Mouse (Mus musculus) megakaryocyte, embryonic 14.5 days (primary cell): ENCODE data around the gene Dppa2. TPM values are rescaled to one million over a fixed set of nuclear protein-coding genes. Genes with fewer than 3 reads are reported as not detected.

Source experiments
- H3K27me3 ChIP-seq: replicated peaks from 2 replicates; pipeline ENCODE3; 2012; ENCODE audit warnings: inconsistent platforms
- H3K36me3 ChIP-seq: replicated peaks from 2 replicates; pipeline ENCODE3; 2012; ENCODE audit warnings: low read length, inconsistent platforms, mixed read lengths
- H3K4me1 ChIP-seq: 2 replicates; pipeline ENCODE4 v1.6.1; 2012; ENCODE audit warnings: inconsistent platforms
- H3K4me3 ChIP-seq: replicated peaks from 2 replicates; pipeline ENCODE3; 2012; ENCODE audit warnings: moderate library complexity, mild to moderate bottlenecking, inconsistent platforms
- H3K9me3 ChIP-seq: 2 replicates; pipeline ENCODE4 v1.6.1; 2012; ENCODE audit warnings: inconsistent platforms
- FLI1 ChIP-seq: IDR thresholded peaks from 2 replicates; pipeline ENCODE4 v1.6.1; 2012; ENCODE audit warnings: low read length, inconsistent platforms, mixed read lengths
- GATA1 ChIP-seq: IDR thresholded peaks from 3 replicates; pipeline ENCODE4 v1.6.1; 2012; ENCODE audit warnings: mixed read lengths, low read length, inconsistent platforms, borderline replicate concordance
- polyA plus RNA-seq: library from polyadenylated mRNA; stranded (reverse); fragments of >175 nt; gene quantifications from 2 replicates; pipeline ENCODE4 v1.2.3, GENCODE M21; 2012; ENCODE audit warnings: low replicate concordance; ENCODE audit not compliant: insufficient read depth

The Dppa2 gene
- polyA plus RNA-seq, 1 experiment: not detected

DNA sequence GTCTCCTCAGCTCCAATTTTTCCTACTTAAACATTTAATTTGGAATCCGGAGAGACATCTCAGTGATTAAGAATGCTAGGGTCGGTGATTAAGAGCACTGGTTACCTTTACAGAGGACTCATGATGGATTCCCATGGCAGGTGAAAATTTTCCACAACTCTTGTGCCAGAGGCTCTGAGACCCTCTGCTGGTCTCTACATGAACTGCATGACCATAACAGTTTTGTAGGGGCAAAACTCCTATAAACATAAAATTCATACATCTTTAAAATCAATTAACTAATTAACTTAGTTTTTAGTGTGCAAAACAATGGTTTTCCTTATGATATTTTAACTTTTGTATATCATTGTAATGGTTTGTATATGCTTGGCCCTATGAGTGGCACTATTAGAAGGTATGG lies 24.7 kb downstream of the Dppa2 start:
- peaks cover 4% of the 10 kb centered on the region for H3K9me3 ChIP-seq

DNA sequence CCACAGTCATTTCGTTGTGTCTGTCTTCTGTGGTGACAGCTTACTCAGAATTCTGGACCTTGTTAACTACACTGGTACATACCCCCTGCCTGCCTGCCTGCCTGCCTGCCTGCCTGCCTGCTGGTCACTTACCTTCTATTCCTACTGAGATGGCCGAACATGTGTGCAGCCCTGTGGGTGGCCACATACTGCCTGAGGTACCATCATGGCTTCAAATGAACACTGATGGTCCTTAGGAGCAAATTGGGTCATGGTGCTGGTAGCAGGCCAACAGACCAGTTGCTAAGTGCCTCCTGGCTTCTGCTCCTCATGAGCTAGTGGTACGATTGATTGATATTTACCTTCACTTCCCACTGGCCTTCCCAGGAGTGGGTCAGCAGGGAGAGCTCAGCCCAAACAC lies 28.1 kb downstream of the Dppa2 start:
- no peaks in the 10 kb centered on the region for H3K27me3 ChIP-seq
- peaks cover 4% of the 10 kb centered on the region for H3K9me3 ChIP-seq
- TF ChIP-seq FLI1: no peak
- TF ChIP-seq GATA1: no peak
- peak overlapping the region; percentile 18 for H3K4me3 ChIP-seq
- no peaks in the 10 kb centered on the region for H3K4me1 ChIP-seq
- H3K36me3 ChIP-seq: no peaks in the 10 kb centered on the region

More for the DNA sequence above, 24.7 kb downstream of the Dppa2 start:
- H3K27me3 ChIP-seq: no peaks in the 10 kb centered on the region
- no peaks in the 10 kb centered on the region for H3K4me1 ChIP-seq
- no peak overlapping the region for H3K4me3 ChIP-seq
- no peak for TF ChIP-seq GATA1
- no peak for TF ChIP-seq FLI1
- no peaks in the 10 kb centered on the region for H3K36me3 ChIP-seq

DNA sequence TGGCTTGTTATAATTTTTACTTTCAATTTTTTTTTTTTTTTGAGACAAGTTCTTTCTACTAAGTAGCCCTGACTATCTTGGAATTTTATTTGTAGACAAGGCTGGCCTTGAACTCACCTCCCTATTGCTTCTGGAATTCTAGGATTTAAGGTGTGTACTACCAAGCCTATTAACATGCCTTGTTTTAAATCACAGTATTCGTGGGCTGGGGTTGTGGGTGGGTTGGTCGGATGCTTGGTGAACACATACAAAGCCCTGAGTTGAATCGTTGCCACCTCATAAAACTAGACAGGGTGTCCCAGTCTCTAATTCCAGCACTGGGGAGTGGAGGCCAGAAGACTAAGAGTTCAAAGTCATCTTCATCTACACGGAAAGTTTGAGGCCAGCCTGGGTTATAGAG lies 31.6 kb downstream of the Dppa2 start:
- no peaks in the 10 kb centered on the region for H3K36me3 ChIP-seq
- TF ChIP-seq GATA1: no peak
- TF ChIP-seq FLI1: no peak
- H3K27me3 ChIP-seq: no peaks in the 10 kb centered on the region
- H3K9me3 ChIP-seq: peaks cover 4% of the 10 kb centered on the region
- no peaks in the 10 kb centered on the region for H3K4me1 ChIP-seq
- H3K4me3 ChIP-seq: no peak overlapping the region

DNA sequence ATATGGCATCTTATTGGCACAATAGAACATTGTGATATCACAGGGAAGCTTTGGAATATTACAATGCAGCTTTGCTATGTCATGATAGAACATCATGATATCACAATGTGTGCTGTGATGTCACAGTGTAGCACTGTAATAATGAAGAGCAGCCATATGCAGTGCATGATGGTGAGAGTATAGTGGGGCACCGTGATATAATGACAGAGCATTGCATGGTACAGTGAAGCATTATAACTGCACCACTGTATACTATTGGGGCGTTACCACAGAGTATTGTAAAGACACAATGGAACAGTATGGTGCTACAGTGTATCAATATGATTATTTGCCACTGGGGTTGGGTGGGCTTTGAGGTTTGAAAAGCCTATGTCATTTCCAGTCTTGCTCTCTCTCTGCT lies 40.5 kb downstream of the Dppa2 start:
- Histone ChIP-seq H3K36me3 (no peaks in the 10 kb centered on the region), H3K4me3 (no peak overlapping the region), H3K27me3 (no peaks in the 10 kb centered on the region), H3K9me3 (peaks cover 20% of the 10 kb centered on the region), H3K4me1 (no peaks in the 10 kb centered on the region)
- no peak for TF ChIP-seq GATA1
- no peak for TF ChIP-seq FLI1

DNA sequence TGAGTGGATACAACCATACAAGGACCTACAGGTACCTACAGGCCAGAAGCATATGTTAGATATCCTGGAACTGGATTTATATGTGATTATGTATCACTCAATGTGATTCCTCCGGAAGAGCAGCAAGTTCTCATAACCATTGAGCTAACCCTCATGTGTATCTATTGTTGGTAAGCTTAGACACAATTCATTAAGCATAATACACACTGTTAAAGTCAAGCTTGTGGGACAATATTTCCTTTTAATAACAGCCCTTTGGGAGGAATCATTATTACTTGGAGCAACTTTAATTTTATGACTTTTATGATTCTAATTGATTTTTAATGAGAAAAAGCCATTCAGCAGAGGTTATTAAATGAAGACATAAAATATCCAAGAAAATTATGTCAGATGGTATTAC lies 43.5 kb downstream of the Dppa2 start:
- H3K27me3 ChIP-seq: no peaks in the 10 kb centered on the region
- H3K4me1 ChIP-seq: no peaks in the 10 kb centered on the region
- H3K9me3 ChIP-seq: peaks cover 14% of the 10 kb centered on the region
- TF ChIP-seq FLI1 (no peak), GATA1 (no peak)
- no peaks in the 10 kb centered on the region for H3K36me3 ChIP-seq
- H3K4me3 ChIP-seq: no peak overlapping the region

DNA sequence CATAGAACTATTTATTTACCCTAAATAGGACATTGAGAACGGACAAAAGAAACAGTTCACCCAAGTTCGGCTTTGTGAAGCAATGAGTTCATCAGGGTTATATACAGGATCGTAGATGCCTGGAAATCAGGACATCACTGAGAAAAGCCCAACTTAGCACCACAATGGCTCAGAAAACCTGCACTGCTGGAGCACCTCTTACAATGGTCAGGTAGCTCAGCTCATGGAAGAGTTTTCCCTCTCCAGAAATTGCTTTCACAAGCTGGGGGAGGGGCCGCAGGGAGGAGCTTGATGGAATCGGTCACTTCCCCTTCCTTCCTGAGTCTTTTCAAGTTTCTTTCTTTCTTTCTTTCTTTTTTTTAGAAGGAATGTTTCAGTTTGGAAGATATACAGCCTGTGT lies 52.0 kb downstream of the Dppa2 start:
- H3K27me3 ChIP-seq: no peaks in the 10 kb centered on the region
- H3K4me1 ChIP-seq: no peaks in the 10 kb centered on the region
- H3K4me3 ChIP-seq: no peak overlapping the region
- H3K36me3 ChIP-seq: no peaks in the 10 kb centered on the region
- H3K9me3 ChIP-seq: peaks cover 7% of the 10 kb centered on the region; the same call in 1 of the 2 replicates
- TF ChIP-seq GATA1 (no peak), FLI1 (no peak)

DNA sequence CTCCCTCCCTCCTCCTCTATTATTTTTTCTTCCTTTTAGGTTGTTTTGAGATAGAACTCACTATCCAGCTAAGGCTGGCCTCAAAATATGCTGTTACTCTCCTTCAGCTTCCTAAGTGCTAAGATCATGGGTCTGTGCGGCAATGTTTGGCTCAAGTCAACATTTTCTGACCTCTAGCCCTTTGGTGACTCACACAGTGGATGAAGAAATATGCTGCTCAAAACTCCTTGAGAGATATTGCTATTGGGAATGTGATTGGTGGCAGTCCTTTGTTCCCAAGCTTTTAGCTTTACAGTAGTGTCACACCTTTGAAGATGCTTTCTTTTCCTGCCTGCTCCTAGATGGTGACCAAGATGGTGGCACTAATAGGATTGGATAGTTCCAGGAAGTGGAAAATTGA lies 52.7 kb downstream of the Dppa2 start:
- Histone ChIP-seq H3K27me3 (no peaks in the 10 kb centered on the region), H3K36me3 (no peaks in the 10 kb centered on the region), H3K9me3 (peaks cover 10% of the 10 kb centered on the region), H3K4me1 (no peaks in the 10 kb centered on the region), H3K4me3 (no peak overlapping the region)
- no peak for TF ChIP-seq FLI1
- no peak for TF ChIP-seq GATA1

DNA sequence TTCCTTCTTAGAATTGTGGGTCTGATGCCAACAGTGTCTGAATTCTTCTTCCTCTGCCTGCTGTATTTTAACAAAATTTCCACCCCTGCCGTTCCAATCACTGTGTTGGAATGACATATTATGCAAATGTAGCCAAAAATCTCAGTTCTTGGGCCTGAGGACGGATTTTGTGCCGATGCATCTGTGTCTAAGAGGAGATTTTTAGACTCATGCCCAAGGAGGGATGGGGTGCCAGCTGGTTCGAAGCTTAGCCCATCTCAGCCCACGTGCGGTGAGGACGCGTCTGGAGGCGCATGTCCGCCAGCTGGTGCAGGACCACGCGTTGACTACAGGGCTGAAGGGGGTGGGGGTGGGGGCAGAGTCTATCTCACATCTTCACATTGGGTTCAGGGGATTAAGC lies 57.2 kb downstream of the Dppa2 start:
- Histone ChIP-seq H3K9me3 (peaks cover 17% of the 10 kb centered on the region), H3K4me1 (no peaks in the 10 kb centered on the region), H3K4me3 (peak overlapping the region; percentile 38), H3K27me3 (no peaks in the 10 kb centered on the region), H3K36me3 (no peaks in the 10 kb centered on the region)
- no peak for TF ChIP-seq FLI1
- TF ChIP-seq GATA1: no peak

DNA sequence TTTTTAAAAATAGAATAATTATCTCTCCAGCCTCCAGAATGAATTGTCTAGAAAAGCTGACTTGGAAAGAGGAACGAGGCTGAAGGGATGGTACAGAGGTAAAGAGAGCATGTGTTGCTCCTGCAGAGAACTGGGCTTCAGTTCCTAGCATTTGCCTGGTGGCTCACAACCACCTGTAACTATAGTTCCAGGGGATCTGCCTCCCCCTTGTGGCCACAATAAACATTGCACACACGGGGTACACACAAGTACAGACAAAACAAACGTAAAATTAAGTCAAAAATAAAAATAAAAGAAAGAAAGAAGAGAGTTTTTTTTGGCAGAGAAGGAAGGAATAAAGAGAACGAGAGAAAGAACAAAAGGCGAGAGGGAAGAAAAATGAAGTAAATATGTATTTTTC lies 63.1 kb downstream of the Dppa2 start:
- Histone ChIP-seq H3K4me1 (peaks cover 20% of the 10 kb centered on the region), H3K4me3 (no peak overlapping the region), H3K27me3 (no peaks in the 10 kb centered on the region), H3K9me3 (peaks cover 7% of the 10 kb centered on the region), H3K36me3 (no peaks in the 10 kb centered on the region)
- no peak for TF ChIP-seq FLI1
- no peak for TF ChIP-seq GATA1

DNA sequence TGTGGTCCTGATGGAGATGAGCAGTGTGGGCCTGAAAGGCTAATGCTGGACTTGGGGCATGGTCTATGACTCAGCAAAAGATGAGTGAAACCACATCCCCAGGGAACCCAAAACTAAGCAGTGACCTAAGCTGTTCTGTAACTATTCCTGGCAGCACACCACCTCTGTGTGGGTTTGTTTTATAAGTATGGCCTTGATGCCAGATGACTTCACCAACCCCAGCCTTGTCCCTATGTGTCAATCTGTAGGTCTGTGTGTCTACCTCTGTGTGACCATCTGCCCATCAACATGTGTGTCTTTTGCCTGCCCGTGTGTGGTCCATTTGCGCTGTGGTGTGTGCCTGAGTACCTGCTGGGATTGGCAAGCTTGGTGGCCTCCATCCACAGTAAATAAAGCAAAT lies 64.4 kb downstream of the Dppa2 start:
- H3K27me3 ChIP-seq: no peaks in the 10 kb centered on the region
- H3K4me3 ChIP-seq: peak overlapping the region; percentile 59
- peaks cover 23% of the 10 kb centered on the region for H3K4me1 ChIP-seq
- peaks cover 8% of the 10 kb centered on the region for H3K9me3 ChIP-seq
- no peaks in the 10 kb centered on the region for H3K36me3 ChIP-seq
- TF ChIP-seq FLI1: no peak
- TF ChIP-seq GATA1: no peak

Other genes with a start within 250 kb of the Dppa2 start
- gene Dppa4, start 20.2 kb upstream of the Dppa2 start, polyA plus RNA-seq: not detected in 2 replicates
- gene Gm5485, start 108.5 kb downstream of the Dppa2 start, polyA plus RNA-seq: not detected in 2 replicates
- not detected in 2 replicates for gene Morc1, start 127.3 kb downstream of the Dppa2 start, polyA plus RNA-seq